Mouse (Mus musculus) cerebellum, adult 2 months (tissue): ENCODE results near the gene Xpnpep1.

Experiments used
- CTCF ChIP-seq: fragments of 200-500 bp; IDR thresholded peaks from 2 replicates; pipeline ENCODE4 v1.5.1; 2011; ENCODE audit warnings: low read depth, mild to moderate bottlenecking, control low read depth, low read length, moderate library complexity, borderline replicate concordance; ENCODE audit not compliant: insufficient read depth
- POLR2A ChIP-seq: fragments of 200-500 bp; IDR thresholded peaks from 2 replicates; pipeline ENCODE4 v1.6.1; 2011; ENCODE audit warnings: low read length, control low read depth, borderline replicate concordance; ENCODE audit not compliant: insufficient read depth

- TF ChIP-seq POLR2A = no peak
- TF ChIP-seq CTCF = no peak
These were observed 29.1 kb downstream of the Xpnpep1 start for GRCm38 (mm10) chr19:53010941-53011340.
